Mouse (Mus musculus) thymus, adult 2 months (tissue): ENCODE results near the gene Lgr4. TPM values are rescaled to one million over a fixed set of nuclear protein-coding genes. Genes with fewer than 3 reads are reported as not detected.

Experiments
- DNase-seq: peaks from one replicate; pipeline ENCODE4 v3.0.0; 2021
- H3K27ac ChIP-seq: fragments of 200-500 bp; 2 replicates; pipeline ENCODE4 v1.5.1; 2012; ENCODE audit warnings: low read length, control low read depth; ENCODE audit not compliant: control insufficient read depth, insufficient read depth
- H3K27me3 ChIP-seq: fragments of 200-500 bp; 2 replicates; pipeline ENCODE4 v1.6.1; 2012; ENCODE audit warnings: mild to moderate bottlenecking, low read length, moderate library complexity, mixed read lengths; ENCODE audit not compliant: control insufficient read depth, insufficient read depth
- H3K36me3 ChIP-seq: fragments of 200-500 bp; 2 replicates; pipeline ENCODE4 v1.6.1; 2012; ENCODE audit warnings: mild to moderate bottlenecking, low read length, moderate library complexity; ENCODE audit not compliant: control insufficient read depth, insufficient read depth
- H3K4me1 ChIP-seq: fragments of 200-500 bp; replicated peaks from 2 replicates; pipeline ENCODE4 v1.6.1; 2012; ENCODE audit warnings: low read length; ENCODE audit not compliant: control insufficient read depth, insufficient read depth
- H3K4me3 ChIP-seq: fragments of 200-500 bp; 2 replicates; pipeline ENCODE4 v1.5.1; 2012; ENCODE audit warnings: mild to moderate bottlenecking, low read length, control low read depth, moderate library complexity; ENCODE audit not compliant: control insufficient read depth, insufficient read depth
- CTCF ChIP-seq: fragments of 200-500 bp; IDR thresholded peaks from 2 replicates; pipeline ENCODE4 v1.5.1; 2012; ENCODE audit warnings: mild to moderate bottlenecking, control low read depth, low read length, moderate library complexity, borderline replicate concordance; ENCODE audit not compliant: control insufficient read depth, poor library complexity, insufficient read depth; ENCODE audit errors: extremely low read depth
- POLR2A ChIP-seq: fragments of 200-500 bp; IDR thresholded peaks from 2 replicates; pipeline ENCODE4 v1.6.1; 2012; ENCODE audit warnings: mild to moderate bottlenecking, low read length, control low read depth, moderate library complexity; ENCODE audit not compliant: control insufficient read depth, poor library complexity, insufficient read depth; ENCODE audit errors: extremely low read depth
- WGBS: fragments of 180-500 bp; shearing (Covaris S2); methylation state at CpG from one replicate; pipeline ENCODE4 v1.1.7; 2018; 5-methylcytosine and 5-hydroxymethylcytosine counted together
- polyA plus RNA-seq: library from polyadenylated mRNA; depleted of rRNA; stranded (reverse); fragments of >200 nt; gene quantifications from 2 replicates; pipeline ENCODE4 v1.2.3, GENCODE M21; 2012

The Lgr4 gene
- polyA plus RNA-seq, 1 experiment: 7.2 TPM

GRCm38 (mm10) chr2:109969381-109969780 is 51.9 kb downstream of the Lgr4 start:
- no peaks in the 10 kb centered on the region for H3K27me3 ChIP-seq
- 94% methylated on average over 3 of the region's 3 CpGs for WGBS
- no peak overlapping the region for H3K27ac ChIP-seq
- TF ChIP-seq POLR2A (no peak), CTCF (no peak)
- H3K36me3 ChIP-seq: no peaks in the 10 kb centered on the region
- H3K4me3 ChIP-seq: no peak overlapping the region
- no peaks in the 10 kb centered on the region for H3K4me1 ChIP-seq
- DNase-seq: no peak

DNA sequence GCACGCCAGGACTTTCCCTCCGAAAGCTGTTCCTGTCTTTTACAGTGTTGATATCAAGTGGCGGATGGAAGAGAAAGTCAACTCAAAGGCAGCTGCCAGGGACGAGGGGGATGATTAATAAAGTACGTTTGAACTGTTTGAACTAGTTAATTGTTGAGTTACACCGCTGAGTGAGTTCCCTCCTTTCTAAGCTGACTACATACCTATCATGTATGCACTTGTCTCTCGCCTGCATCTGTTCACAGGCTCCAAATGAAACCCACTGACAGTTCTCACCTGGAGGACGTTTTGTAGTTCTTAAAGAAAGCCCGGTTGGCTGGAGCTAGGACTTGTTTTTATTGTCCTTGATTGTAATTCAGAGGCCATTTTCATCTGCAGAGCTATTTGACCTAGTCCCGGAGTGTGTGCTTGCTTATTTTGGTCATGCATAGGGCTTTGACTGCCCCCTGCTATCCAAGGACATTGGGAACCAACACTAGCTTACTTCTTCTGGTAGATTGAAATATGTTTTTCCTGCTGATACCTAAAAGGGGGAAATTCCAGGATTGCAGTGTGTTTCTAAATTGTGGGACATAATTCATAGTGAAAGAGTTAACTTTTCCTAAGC is 52.6 kb downstream of the Lgr4 start:
- no peak for TF ChIP-seq POLR2A
- no peak for TF ChIP-seq CTCF
- H3K27ac ChIP-seq: no peak overlapping the region
- H3K27me3 ChIP-seq: no peaks in the 10 kb centered on the region
- no peak for DNase-seq
- no peaks in the 10 kb centered on the region for H3K4me1 ChIP-seq
- no peak overlapping the region for H3K4me3 ChIP-seq
- H3K36me3 ChIP-seq: no peaks in the 10 kb centered on the region
- 90% methylated on average over 10 of the region's 10 CpGs for WGBS

- no peaks in the 10 kb centered on the region for H3K36me3 ChIP-seq
- no peaks in the 10 kb centered on the region for H3K27me3 ChIP-seq
- WGBS: 89% methylated on average over 8 of the region's 8 CpGs
- H3K4me1 ChIP-seq: no peaks in the 10 kb centered on the region
- DNase-seq: no peak
- no peak overlapping the region for H3K27ac ChIP-seq
- TF ChIP-seq POLR2A (no peak), CTCF (no peak)
- H3K4me3 ChIP-seq: no peak overlapping the region
These were observed 53.4 kb downstream of the Lgr4 start for GRCm38 (mm10) chr2:109970744-109971410.

DNA sequence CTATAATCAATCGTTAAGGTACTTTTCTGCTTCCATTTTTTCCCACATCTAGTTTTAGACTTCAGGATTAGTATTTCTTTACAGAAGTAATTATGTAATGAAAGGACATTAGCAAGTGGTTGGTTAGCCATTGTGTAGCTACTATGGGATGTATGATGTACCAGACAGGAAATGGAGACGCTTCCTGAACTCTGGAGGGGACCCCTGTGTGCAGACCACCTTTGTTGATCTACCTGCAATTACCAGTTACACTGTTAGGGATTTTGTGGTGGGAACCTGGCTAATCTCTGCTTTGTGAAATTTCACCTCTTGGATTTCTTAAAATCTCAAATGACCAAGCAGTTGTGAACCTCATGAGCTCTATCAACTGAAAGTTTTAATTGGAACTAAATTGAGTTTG is 54.9 kb downstream of the Lgr4 start:
- H3K27ac ChIP-seq: no peak overlapping the region
- H3K4me3 ChIP-seq: no peak overlapping the region
- TF ChIP-seq POLR2A: no peak
- no peak for TF ChIP-seq CTCF
- WGBS: 86% methylated on average over 2 of the region's 2 CpGs
- no peaks in the 10 kb centered on the region for H3K36me3 ChIP-seq
- no peaks in the 10 kb centered on the region for H3K27me3 ChIP-seq
- DNase-seq: no peak
- no peaks in the 10 kb centered on the region for H3K4me1 ChIP-seq

DNA sequence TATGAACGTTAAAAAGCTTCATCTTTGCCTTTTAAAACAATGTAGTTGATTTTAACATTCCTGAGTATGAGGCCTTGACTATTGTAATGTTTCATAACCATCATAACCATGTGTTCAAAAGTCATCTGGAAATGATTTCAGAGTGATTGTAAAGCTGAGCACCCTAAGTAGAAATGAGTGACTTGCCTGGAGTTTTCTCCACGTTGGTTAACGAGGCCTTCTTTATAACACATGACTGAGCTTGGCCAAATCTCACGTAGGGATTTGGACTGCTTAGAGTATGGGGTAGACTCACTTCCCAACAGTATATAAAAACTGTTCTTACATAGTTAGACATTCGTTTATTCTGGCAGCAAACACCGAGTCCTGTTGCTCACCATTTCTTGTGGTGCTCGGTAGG is 55.5 kb downstream of the Lgr4 start:
- H3K4me1 ChIP-seq: no peaks in the 10 kb centered on the region
- H3K27me3 ChIP-seq: no peaks in the 10 kb centered on the region
- DNase-seq: no peak
- no peak for TF ChIP-seq POLR2A
- TF ChIP-seq CTCF: no peak
- no peaks in the 10 kb centered on the region for H3K36me3 ChIP-seq
- no peak overlapping the region for H3K27ac ChIP-seq
- no peak overlapping the region for H3K4me3 ChIP-seq
- WGBS: 91% methylated on average over 7 of the region's 7 CpGs

- WGBS: 94% methylated on average over 7 of the region's 7 CpGs
- DNase-seq: no peak
- no peak for TF ChIP-seq POLR2A
- no peak for TF ChIP-seq CTCF
These were observed 57.4 kb downstream of the Lgr4 start for GRCm38 (mm10) chr2:109974807-109975206.

More at GRCm38 (mm10) chr2:109974807-109975206, 57.4 kb downstream of the Lgr4 start:
- H3K4me3 ChIP-seq: no peak overlapping the region
- no peak overlapping the region for H3K27ac ChIP-seq
- no peaks in the 10 kb centered on the region for H3K27me3 ChIP-seq
- H3K4me1 ChIP-seq: no peaks in the 10 kb centered on the region
- H3K36me3 ChIP-seq: no peaks in the 10 kb centered on the region
